8 mouse cellular contexts compared by ENCODE assay signal in genomic region chr16:84875012-84875717, GRCm38 (mm10). TPM values are rescaled to one million over a fixed set of nuclear protein-coding genes. Genes with fewer than 3 reads are reported as not detected.
A peak's percentile ranks its signal among the peaks of the same experiment; 100 is the strongest.
DNase-seq lines count a peak whose midpoint lies in the region; ATAC-seq lines count a peak whose summit lies in the region.

No protein-coding gene starts in this region.

- H3K27me3 ChIP-seq in forebrain, embryonic 14.5 days (replicated peaks; ENCODE audit: control insufficient read depth, insufficient read depth, low read length), result no peaks in the 10 kb centered on the region
- no peaks in the 10 kb centered on the region for H3K27me3 ChIP-seq in forebrain, embryonic 11.5 days (ENCODE audit: control insufficient read depth, insufficient read depth, low read length)

- peak; percentile 33; the same call in 1 of the 2 replicates for ATAC-seq in forebrain, embryonic 14.5 days
- ATAC-seq in forebrain, embryonic 11.5 days (replicated peaks; ENCODE audit: low FRiP score), result no peak

- WGBS in forebrain, embryonic 14.5 days, result 79% methylated on average over 24 of the region's 24 CpGs
- WGBS in forebrain, embryonic 11.5 days, result 88% methylated on average over 24 of the region's 24 CpGs

- no peak overlapping the region for H3K9ac ChIP-seq in forebrain, embryonic 14.5 days (ENCODE audit: low read length)
- H3K9ac ChIP-seq in forebrain, embryonic 11.5 days (ENCODE audit: low read length), result no peak overlapping the region

- no peak overlapping the region for H3K27ac ChIP-seq in forebrain, embryonic 14.5 days (ENCODE audit: low read depth, low read length)
- no peak overlapping the region for H3K27ac ChIP-seq in forebrain, embryonic 11.5 days (ENCODE audit: low read depth, low read length)

- no peaks in the 10 kb centered on the region for H3K36me3 ChIP-seq in forebrain, embryonic 14.5 days (ENCODE audit: control insufficient read depth, insufficient read depth, low read length)
- H3K36me3 ChIP-seq in forebrain, embryonic 11.5 days (ENCODE audit: control insufficient read depth, insufficient read depth, low read length), result no peaks in the 10 kb centered on the region

- no peak overlapping the region for H3K4me2 ChIP-seq in forebrain, embryonic 14.5 days (ENCODE audit: low read length)
- H3K4me2 ChIP-seq in forebrain, embryonic 11.5 days (ENCODE audit: low read depth, low read length, severe bottlenecking), result no peak overlapping the region

- H3K4me1 ChIP-seq in forebrain, embryonic 14.5 days (ENCODE audit: control insufficient read depth, insufficient read depth, low read length), result peaks cover 8% of the 10 kb centered on the region
- no peaks in the 10 kb centered on the region for H3K4me1 ChIP-seq in forebrain, embryonic 11.5 days (replicated peaks; ENCODE audit: control insufficient read depth, insufficient read depth, low read length)

- DNase-seq in forebrain, embryonic 14.5 days (ENCODE audit: low spot score), result peak; percentile 30
- no peak for DNase-seq in forebrain, embryonic 11.5 days (ENCODE audit: low spot score)
- peak; percentile 9 for DNase-seq in urinary bladder, postnatal 14 days (ENCODE audit: low spot score)
- DNase-seq in urinary bladder, adult 2 months (ENCODE audit: low spot score), result no peak
- peak; percentile 37 to 43 for DNase-seq in layer of hippocampus, postnatal 36 days
- peak; percentile 32 to 39 for DNase-seq in right cerebral cortex, postnatal 36 days (ENCODE audit: low spot score in 2 of 2)
- DNase-seq in thymus, postnatal 10 days (ENCODE audit: low spot score in 2 of 2), result no peak
- no peak for DNase-seq in adrenal gland, postnatal 10 days

- H3K4me3 ChIP-seq in forebrain, embryonic 14.5 days (ENCODE audit: low read depth, low read length), result no peak overlapping the region
- no peak overlapping the region for H3K4me3 ChIP-seq in forebrain, embryonic 11.5 days (ENCODE audit: low read depth, low read length)

- no peaks in the 10 kb centered on the region for H3K9me3 ChIP-seq in forebrain, embryonic 14.5 days (replicated peaks; ENCODE audit: control insufficient read depth, low read length)
- H3K9me3 ChIP-seq in forebrain, embryonic 11.5 days (ENCODE audit: control insufficient read depth, low read length), result no peaks in the 10 kb centered on the region

RNA-seq across cellular contexts. Expression of gene Atp5j, which starts 39.7 kb away (rescaled TPM):
- polyA plus RNA-seq in forebrain, embryonic 14.5 days (2014; fragmentation: Nextera tagmentation; extraction: Ambion mirVana), result 835 and 910 TPM in 2 replicates
- polyA plus RNA-seq in forebrain, embryonic 11.5 days (2014; fragmentation: Nextera tagmentation; extraction: Ambion mirVana), result 744 and 785 TPM in 2 replicates
- polyA plus RNA-seq in urinary bladder, adult 2 months (2012; rRNA removed), result 309 and 351 TPM in 2 replicates
- 100 to 1,000 TPM; 360 to 363 TPM for total RNA-seq in layer of hippocampus, postnatal 36 days (2021)
- total RNA-seq in adrenal gland, postnatal 10 days (2021), result 100 to 1,000 TPM; 436 to 522 TPM

RNA-seq across cellular contexts. Expression of gene Gabpa, which starts 40.4 kb away (rescaled TPM):
- 25.4 and 29.5 TPM in 2 replicates for polyA plus RNA-seq in forebrain, embryonic 14.5 days (2014; fragmentation: Nextera tagmentation; extraction: Ambion mirVana)
- 45.7 and 46.3 TPM in 2 replicates for polyA plus RNA-seq in forebrain, embryonic 11.5 days (2014; fragmentation: Nextera tagmentation; extraction: Ambion mirVana)
- 22.6 and 23.9 TPM in 2 replicates for polyA plus RNA-seq in urinary bladder, adult 2 months (2012; rRNA removed)
- 10 to 100 TPM; 29.1 to 29.8 TPM for total RNA-seq in layer of hippocampus, postnatal 36 days (2021)
- total RNA-seq in adrenal gland, postnatal 10 days (2021), result 10 to 100 TPM; 61.0 to 65.8 TPM

Comparison
In these comparisons a context has a peak if more than half of its experiments do, and no peak if none do; other contexts are left out.
1. DNase-seq: peak in forebrain, embryonic 14.5 days (single experiment), urinary bladder, postnatal 14 days (single experiment), layer of hippocampus, postnatal 36 days (2 of 2) and right cerebral cortex, postnatal 36 days (2 of 2); none in forebrain, embryonic 11.5 days (single experiment), urinary bladder, adult 2 months (single experiment), thymus, postnatal 10 days (0 of 2) and adrenal gland, postnatal 10 days (single experiment).